ENCODE assay signal across 9 mouse cellular contexts in the genomic region with DNA sequence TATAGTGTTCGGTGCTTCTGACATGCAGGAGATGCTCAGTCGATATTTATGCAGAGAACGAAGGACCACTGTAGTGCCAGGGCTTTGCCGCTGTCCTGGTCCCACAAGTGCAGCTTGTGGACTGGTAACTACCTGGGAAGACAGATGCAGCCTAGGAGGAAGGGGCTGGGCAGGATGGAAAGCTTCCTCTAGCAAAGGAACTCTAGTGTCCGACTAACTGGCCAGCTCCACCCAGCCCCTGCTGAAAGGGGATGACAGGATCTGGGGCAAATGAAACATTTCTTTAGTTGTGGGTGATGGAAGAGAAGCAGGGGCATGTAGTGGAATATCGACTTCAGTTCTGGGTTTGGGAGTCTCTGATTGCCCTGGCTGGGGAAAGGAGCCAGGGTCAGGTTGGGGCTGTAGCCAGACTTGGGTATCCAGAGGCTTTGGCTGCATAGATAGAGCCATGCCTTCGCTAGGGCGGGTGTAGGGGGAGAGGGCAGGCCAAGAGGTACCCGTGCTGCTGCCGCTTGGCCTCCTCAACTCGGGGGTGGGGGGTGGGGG. TPM values are rescaled to one million over a fixed set of nuclear protein-coding genes. Genes with fewer than 3 reads are reported as not detected.
DNase-seq lines count a peak whose midpoint lies in the region; ATAC-seq and TF ChIP-seq lines count a peak whose summit lies in the region.
"Had no signal": no experiment of that assay in that cellular context is flagged by ENCODE, and none has a peak within 500 bp of the region (broad histone marks: within the 10 kb centered on the region; RNA-seq: fewer than 3 reads in every experiment).

No protein-coding gene starts in this region.

- TF ChIP-seq POLR2A in brain, embryonic 14.5 days (IDR thresholded peaks at IDR 0.05; ENCODE audit: borderline replicate concordance, extremely low read depth, insufficient read depth, insufficient read length, poor library complexity, severe bottlenecking): no peak

- H3K4me1 ChIP-seq in hindbrain, embryonic 12.5 days: peaks cover 39% of the 10 kb centered on the region
- peaks cover 44% of the 10 kb centered on the region for H3K4me1 ChIP-seq in midbrain, embryonic 15.5 days

- peak overlapping the region; percentile 89 for H3K9ac ChIP-seq in hindbrain, embryonic 12.5 days
- H3K9ac ChIP-seq in midbrain, embryonic 15.5 days: peak overlapping the region; percentile 85

- no peaks in the 10 kb centered on the region for H3K36me3 ChIP-seq in hindbrain, embryonic 12.5 days
- no peaks in the 10 kb centered on the region for H3K36me3 ChIP-seq in midbrain, embryonic 15.5 days (replicated peaks)

- DNase-seq in heart, adult 11 months: peak; percentile 91
- no peak for DNase-seq in heart, postnatal 25 days (ENCODE audit: low spot score)
- peak; percentile 37 for DNase-seq in brain, embryonic 14.5 days (ENCODE audit: low read depth)
- DNase-seq in layer of hippocampus, postnatal 36 days: no peak
- DNase-seq in left cerebral cortex, adult 18-20 months (ENCODE audit: low spot score in 2 of 2): no peak

- intact Hi-C loops in heart, postnatal 25 days (cut with DNase I): no loop called here

- WGBS in hindbrain, embryonic 12.5 days: 27% methylated on average over 11 of the region's 11 CpGs
- WGBS in midbrain, embryonic 15.5 days: 25% methylated on average over 11 of the region's 11 CpGs

- peak overlapping the region; percentile 78; the same call in 1 of the 2 replicates for H3K27ac ChIP-seq in hindbrain, embryonic 12.5 days
- peak overlapping the region; percentile 81 for H3K27ac ChIP-seq in midbrain, embryonic 15.5 days

- H3K4me2 ChIP-seq in hindbrain, embryonic 12.5 days (replicated peaks): peak overlapping the region; percentile 98
- H3K4me2 ChIP-seq in midbrain, embryonic 15.5 days: peak overlapping the region; percentile 62

- peaks cover 47% of the 10 kb centered on the region for H3K27me3 ChIP-seq in hindbrain, embryonic 12.5 days
- no peaks in the 10 kb centered on the region for H3K27me3 ChIP-seq in midbrain, embryonic 15.5 days (replicated peaks)

- ATAC-seq in hindbrain, embryonic 12.5 days (ENCODE audit: low FRiP score): peak; percentile 20; the same call in 1 of the 2 replicates
- ATAC-seq in midbrain, embryonic 15.5 days (replicated peaks): peak; percentile 59
- no peak for ATAC-seq in activated CD4-positive, CD25-positive, alpha-beta regulatory T cell, adult 4 months
- ATAC-seq: CD4-positive, CD25-positive, alpha-beta regulatory T cell, adult 4 months had no signal

- TF ChIP-seq CTCF in brain, embryonic 14.5 days (IDR thresholded peaks at IDR 0.05; ENCODE audit: borderline replicate concordance, extremely low read depth, insufficient read depth, insufficient read length): no peak

- H3K4me3 ChIP-seq in hindbrain, embryonic 12.5 days: peak overlapping the region; percentile 77
- peak overlapping the region; percentile 58 for H3K4me3 ChIP-seq in midbrain, embryonic 15.5 days

- H3K9me3 ChIP-seq in hindbrain, embryonic 12.5 days (replicated peaks): no peaks in the 10 kb centered on the region
- H3K9me3 ChIP-seq in midbrain, embryonic 15.5 days: no peaks in the 10 kb centered on the region

RNA-seq across cellular contexts. Expression of gene Chst1, which starts 0.5 kb away (rescaled TPM):
- total RNA-seq in heart, postnatal 25 days (2021): 1 to 10 TPM; 3.3 to 4.1 TPM
- polyA plus RNA-seq in brain, embryonic 14.5 days (2012; rRNA removed): 59.4 and 61.6 TPM in 2 replicates
- 11.1 and 12.2 TPM in 2 replicates for polyA plus RNA-seq in hindbrain, embryonic 12.5 days (2016; fragmentation: Nextera tagmentation; extraction: Ambion mirVana)
- 48.0 and 49.6 TPM in 2 replicates for polyA plus RNA-seq in midbrain, embryonic 15.5 days (2015; fragmentation: Nextera tagmentation; extraction: Ambion mirVana)
- total RNA-seq in layer of hippocampus, postnatal 36 days (2021): 100 to 1,000 TPM; 267 to 302 TPM
- under 1 TPM in 1 of 2 experiments, not detected in 1; 0.20 TPM for polyA plus RNA-seq in activated CD4-positive, CD25-positive, alpha-beta regulatory T cell, adult 4 months (2017; shearing (Covaris generic))
- total RNA-seq in left cerebral cortex, adult 18-20 months (2021): 100 to 1,000 TPM; 257 to 267 TPM

Comparison
In these comparisons a context has a peak if more than half of its experiments do, and no peak if none do; other contexts are left out.
1. DNase-seq: peak in heart, adult 11 months (single experiment) and brain, embryonic 14.5 days (single experiment); none in heart, postnatal 25 days (single experiment), layer of hippocampus, postnatal 36 days (0 of 2) and left cerebral cortex, adult 18-20 months (0 of 2).
2. RNA of gene Chst1, which starts 0.5 kb away (polyA plus RNA-seq): 59.4 to 61.6 TPM in brain, embryonic 14.5 days, 48.0 to 49.6 TPM in midbrain, embryonic 15.5 days and 11.1 to 12.2 TPM in hindbrain, embryonic 12.5 days; 0.20 TPM in activated CD4-positive, CD25-positive, alpha-beta regulatory T cell, adult 4 months; every median in the first group is over 10 times any median in the second.